Mouse (Mus musculus) hindbrain, embryonic 11.5 days (tissue): ENCODE measurements around the gene Gpr182. TPM values are rescaled to one million over a fixed set of nuclear protein-coding genes. Genes with fewer than 3 reads are reported as not detected.

Experiments
- ATAC-seq: fragments of 200-750 bp; cut with Nextera tagmentation; 2 replicates; pipeline ENCODE4 v1.8.0; 2017; ENCODE audit warnings: mild to moderate bottlenecking, moderate TSS enrichment, moderate library complexity; ENCODE audit not compliant: low FRiP score
- DNase-seq: peaks from one replicate; pipeline ENCODE4 v3.0.0-alpha.2; 2015; ENCODE audit warnings: low spot score
- H3K27ac ChIP-seq: fragments of 300-500 bp; sonication (generic); 2 replicates; pipeline ENCODE4 v1.5.1; 2014; ENCODE audit warnings: mild to moderate bottlenecking, low read depth, low read length
- H3K27me3 ChIP-seq: fragments of 300-500 bp; sonication (generic); 2 replicates; pipeline ENCODE4 v1.6.1; 2014; ENCODE audit warnings: mild to moderate bottlenecking, low read length, moderate library complexity, mixed read lengths; ENCODE audit not compliant: control insufficient read depth, insufficient read depth
- H3K36me3 ChIP-seq: fragments of 300-500 bp; sonication (generic); 2 replicates; pipeline ENCODE4 v1.6.1; 2014; ENCODE audit warnings: mild to moderate bottlenecking, low read length, moderate library complexity, mixed read lengths; ENCODE audit not compliant: control insufficient read depth, insufficient read depth
- H3K4me1 ChIP-seq: fragments of 300-500 bp; sonication (generic); replicated peaks from 2 replicates; pipeline ENCODE4 v1.6.1; 2014; ENCODE audit warnings: low read length, mixed read lengths; ENCODE audit not compliant: control insufficient read depth, insufficient read depth
- H3K4me2 ChIP-seq: fragments of 300-500 bp; sonication (generic); replicated peaks from 2 replicates; pipeline ENCODE4 v1.6.1; 2014; ENCODE audit warnings: mild to moderate bottlenecking, low read depth, low read length
- H3K4me3 ChIP-seq: fragments of 300-500 bp; sonication (generic); 2 replicates; pipeline ENCODE4 v1.5.1; 2014; ENCODE audit warnings: low read depth, low read length
- H3K9ac ChIP-seq: fragments of 300-500 bp; sonication (generic); 2 replicates; pipeline ENCODE4 v1.6.1; 2014; ENCODE audit warnings: low read depth, low read length
- H3K9me3 ChIP-seq: fragments of 300-500 bp; sonication (generic); 2 replicates; pipeline ENCODE4 v1.6.1; 2016; ENCODE audit warnings: low read length; ENCODE audit not compliant: control insufficient read depth
- WGBS: fragments of 180-500 bp; shearing (Covaris S2); extraction: QIAGEN DNeasy Blood & Tissue Kit; methylation state at CpG from one replicate; pipeline ENCODE4 v1.1.7; 2014; 5-methylcytosine and 5-hydroxymethylcytosine counted together
- polyA plus RNA-seq: library from polyadenylated mRNA; unstranded; fragments of >200 nt; fragmentation: Nextera tagmentation; extraction: Ambion mirVana; gene quantifications from 2 replicates; pipeline ENCODE4 v1.2.1, GENCODE M21; 2014

Gene Gpr182
- polyA plus RNA-seq, 1 experiment from 2014 or later, result 0.63 TPM

- no peak overlapping the region for H3K27ac ChIP-seq
- WGBS, result 84% methylated on average over 13 of the region's 13 CpGs
- no peaks in the 10 kb centered on the region for H3K36me3 ChIP-seq
- H3K27me3 ChIP-seq, result no peaks in the 10 kb centered on the region
- no peak overlapping the region for H3K4me2 ChIP-seq
- no peak overlapping the region for H3K9ac ChIP-seq
- H3K4me1 ChIP-seq, result no peaks in the 10 kb centered on the region
- ATAC-seq (no peak), DNase-seq (no peak)
- no peak overlapping the region for H3K4me3 ChIP-seq
- no peaks in the 10 kb centered on the region for H3K9me3 ChIP-seq
These were observed 41.2 kb downstream of the Gpr182 start for GRCm38 (mm10) chr10:127710331-127710730.

- DNase-seq, result no peak
- no peak for ATAC-seq
- no peak overlapping the region for H3K27ac ChIP-seq
- H3K36me3 ChIP-seq, result no peaks in the 10 kb centered on the region
- no peaks in the 10 kb centered on the region for H3K9me3 ChIP-seq
- no peaks in the 10 kb centered on the region for H3K27me3 ChIP-seq
- H3K4me1 ChIP-seq, result no peaks in the 10 kb centered on the region
- 84% methylated on average over 3 of the region's 3 CpGs for WGBS
- H3K9ac ChIP-seq, result no peak overlapping the region
- no peak overlapping the region for H3K4me2 ChIP-seq
- H3K4me3 ChIP-seq, result no peak overlapping the region
These were observed 42.6 kb downstream of the Gpr182 start for GRCm38 (mm10) chr10:127708850-127709370.

- Histone ChIP-seq H3K9me3 (no peaks in the 10 kb centered on the region), H3K4me3 (no peak overlapping the region), H3K27me3 (no peaks in the 10 kb centered on the region), H3K4me2 (no peak overlapping the region), H3K9ac (no peak overlapping the region), H3K27ac (no peak overlapping the region), H3K36me3 (no peaks in the 10 kb centered on the region), H3K4me1 (no peaks in the 10 kb centered on the region)
- WGBS, result 90% methylated on average over 7 of the region's 7 CpGs
- DNase-seq (no peak), ATAC-seq (no peak)
These were observed 43.8 kb downstream of the Gpr182 start for GRCm38 (mm10) chr10:127707721-127708120.

GRCm38 (mm10) chr10:127705783-127706182, 45.7 kb downstream of the Gpr182 start:
- no peaks in the 10 kb centered on the region for H3K9me3 ChIP-seq
- no peaks in the 10 kb centered on the region for H3K27me3 ChIP-seq
- H3K4me3 ChIP-seq, result no peak overlapping the region
- no peaks in the 10 kb centered on the region for H3K4me1 ChIP-seq
- H3K9ac ChIP-seq, result no peak overlapping the region
- H3K27ac ChIP-seq, result no peak overlapping the region
- DNase-seq (no peak), ATAC-seq (no peak)
- WGBS, result 91% methylated on average over 4 of the region's 4 CpGs
- H3K36me3 ChIP-seq, result no peaks in the 10 kb centered on the region
- H3K4me2 ChIP-seq, result no peak overlapping the region

GRCm38 (mm10) chr10:127704766-127705220, 46.7 kb downstream of the Gpr182 start, which contains the start of gene Myo1a:
Gene Myo1a, plus strand, starts transcription at chr10:127705170.
- no peak for DNase-seq
- Histone ChIP-seq H3K4me1 (no peaks in the 10 kb centered on the region), H3K27me3 (no peaks in the 10 kb centered on the region), H3K36me3 (no peaks in the 10 kb centered on the region), H3K4me2 (no peak within 1 kb of the TSS), H3K27ac (no peak within 1 kb of the TSS), H3K9ac (no peak within 1 kb of the TSS), H3K9me3 (no peaks in the 10 kb centered on the region), H3K4me3 (no peak within 1 kb of the TSS)
- ATAC-seq, result no peak
- WGBS, result 57% methylated on average over 2 of the region's 2 CpGs

- H3K4me2 ChIP-seq, result no peak overlapping the region
- no peak for DNase-seq
- 83% methylated on average over 2 of the region's 2 CpGs for WGBS
These were observed 47.2 kb downstream of the Gpr182 start for GRCm38 (mm10) chr10:127704293-127704692.

GRCm38 (mm10) chr10:127703299-127703698, 48.2 kb downstream of the Gpr182 start:
- no peak overlapping the region for H3K4me3 ChIP-seq
- DNase-seq (peak; percentile 12), ATAC-seq (no peak)
- H3K4me1 ChIP-seq, result no peaks in the 10 kb centered on the region
- WGBS, result 43% methylated on average over 4 of the region's 4 CpGs
- no peak overlapping the region for H3K9ac ChIP-seq
- no peak overlapping the region for H3K4me2 ChIP-seq
- H3K27me3 ChIP-seq, result no peaks in the 10 kb centered on the region
- no peaks in the 10 kb centered on the region for H3K36me3 ChIP-seq
- no peaks in the 10 kb centered on the region for H3K9me3 ChIP-seq
- no peak overlapping the region for H3K27ac ChIP-seq

More at GRCm38 (mm10) chr10:127704293-127704692, 47.2 kb downstream of the Gpr182 start:
- Histone ChIP-seq H3K4me1 (no peaks in the 10 kb centered on the region), H3K27ac (no peak overlapping the region), H3K9me3 (no peaks in the 10 kb centered on the region), H3K36me3 (no peaks in the 10 kb centered on the region), H3K9ac (no peak overlapping the region), H3K4me3 (no peak overlapping the region), H3K27me3 (no peaks in the 10 kb centered on the region)
- ATAC-seq, result no peak

GRCm38 (mm10) chr10:127698966-127699365, 52.6 kb downstream of the Gpr182 start:
- no peaks in the 10 kb centered on the region for H3K4me1 ChIP-seq
- no peak overlapping the region for H3K4me2 ChIP-seq
- no peak overlapping the region for H3K4me3 ChIP-seq
- H3K36me3 ChIP-seq, result no peaks in the 10 kb centered on the region
- no peak overlapping the region for H3K27ac ChIP-seq
- no peaks in the 10 kb centered on the region for H3K9me3 ChIP-seq
- DNase-seq (no peak), ATAC-seq (no peak)
- H3K27me3 ChIP-seq, result no peaks in the 10 kb centered on the region
- 95% methylated on average over 7 of the region's 7 CpGs for WGBS
- no peak overlapping the region for H3K9ac ChIP-seq
